Mouse (Mus musculus): ENCODE measurements around the gene Dlgap4.
"Not testable (repeated sequence)": the region's sequence is repeated elsewhere in the genome, so short reads cannot be mapped to it uniquely, and the experiment has no call there.

The Dlgap4 gene

DNA sequence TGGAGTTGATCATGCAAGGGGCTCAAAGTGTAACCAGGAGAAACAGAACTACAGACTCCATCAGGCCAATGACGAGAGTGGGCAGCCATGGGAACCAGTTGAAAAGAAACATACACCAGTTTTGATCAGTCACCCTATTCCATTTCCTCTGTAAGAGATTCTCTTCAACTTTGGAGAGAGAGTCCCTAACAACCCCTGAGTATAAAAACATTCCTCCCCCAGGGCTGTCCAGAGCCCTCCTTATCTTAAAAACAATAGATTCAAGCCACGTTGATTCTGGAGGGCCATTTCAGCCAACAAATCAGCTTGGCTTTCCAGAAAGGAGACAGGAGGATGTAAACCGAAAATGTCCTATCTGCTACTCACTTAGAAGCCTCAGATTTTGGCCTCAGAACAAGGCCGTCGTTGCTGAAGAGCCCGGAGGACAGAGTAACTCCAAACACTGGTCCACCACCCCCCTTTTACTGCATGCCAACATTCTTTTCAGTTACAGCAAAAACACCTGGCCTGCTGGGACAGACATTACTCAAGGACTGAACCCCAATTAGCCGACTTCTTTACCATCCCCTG, 170.6 kb downstream of the Dlgap4 start:
- ATAC-seq (ENCODE audit: insufficient number of reproducible peaks, low FRiP score, low TSS enrichment) = no peak

DNA sequence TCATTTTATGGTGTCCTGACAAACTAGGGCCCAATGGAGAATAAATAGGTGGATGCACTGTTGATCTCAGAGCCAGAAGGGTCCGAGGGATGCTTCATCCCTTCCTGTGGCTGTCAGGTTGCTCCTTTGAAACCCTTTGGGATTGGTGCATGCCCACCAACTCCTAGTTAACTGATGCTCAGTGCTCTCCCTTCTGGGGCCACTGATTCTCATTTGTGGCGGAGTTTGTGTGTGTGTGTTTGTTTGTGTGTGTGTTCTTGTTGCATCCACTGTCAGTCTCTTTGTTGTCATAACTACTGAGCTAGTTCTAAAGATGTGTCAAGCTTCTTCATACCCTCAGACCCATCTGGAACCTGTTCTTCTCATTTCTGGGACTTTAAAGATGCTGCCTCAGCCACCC, 171.4 kb downstream of the Dlgap4 start:
- no peak for ATAC-seq (ENCODE audit: insufficient number of reproducible peaks, low FRiP score, low TSS enrichment)

DNA sequence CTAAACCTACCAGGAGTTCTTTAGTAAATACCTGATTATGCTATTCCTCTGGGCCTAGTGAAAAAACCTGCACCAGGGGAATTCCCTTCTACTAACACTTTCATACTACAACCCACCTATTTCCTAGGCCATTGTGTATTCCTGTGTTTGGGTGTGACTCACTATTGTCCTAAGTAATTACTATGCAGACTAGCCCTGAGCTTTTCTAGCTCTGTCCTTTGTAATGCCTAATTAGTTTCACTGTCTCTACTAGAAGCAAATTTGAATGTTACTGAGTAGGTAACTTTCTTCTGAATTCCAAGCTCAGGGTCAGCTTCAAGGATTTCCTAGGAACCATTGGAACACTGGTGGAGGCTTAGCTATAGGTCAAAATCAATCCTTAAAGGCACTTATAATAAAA, 172.9 kb downstream of the Dlgap4 start:
- ATAC-seq (ENCODE audit: insufficient number of reproducible peaks, low FRiP score, low TSS enrichment) = not testable (repeated sequence)

DNA sequence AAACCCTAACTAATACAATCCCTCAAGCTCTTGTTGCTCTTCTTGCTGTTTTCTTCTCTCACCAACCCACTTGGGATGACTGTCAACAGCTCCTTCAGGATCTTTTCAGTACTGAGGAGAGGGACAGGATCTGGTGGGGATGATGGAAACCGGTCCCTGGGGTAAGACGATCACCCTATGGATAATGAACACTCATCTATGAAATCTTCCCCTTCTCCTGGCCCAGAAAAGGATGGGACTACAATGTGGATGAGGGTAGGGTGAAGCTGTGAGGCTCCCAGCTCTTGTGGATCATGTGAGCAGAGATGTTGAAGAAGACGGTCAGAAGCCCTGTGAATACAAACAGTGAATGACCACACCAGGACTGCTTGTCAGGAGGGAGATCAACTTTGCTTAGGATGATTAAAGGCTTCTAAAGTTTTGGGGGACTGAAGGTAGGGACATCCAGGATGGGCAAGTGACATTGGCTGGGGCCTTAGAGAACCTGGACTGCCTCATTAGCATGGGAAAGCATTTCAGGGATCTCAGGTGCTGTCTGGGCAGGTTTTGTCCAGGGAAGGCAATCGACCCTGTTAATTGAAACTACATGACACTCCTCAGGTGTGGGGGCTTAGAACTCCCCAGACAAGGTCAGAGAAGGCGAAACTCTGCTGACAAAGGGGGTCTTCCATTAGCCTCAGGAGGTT, 173.7 kb downstream of the Dlgap4 start:
- ATAC-seq (ENCODE audit: insufficient number of reproducible peaks, low FRiP score, low TSS enrichment) = no peak

DNA sequence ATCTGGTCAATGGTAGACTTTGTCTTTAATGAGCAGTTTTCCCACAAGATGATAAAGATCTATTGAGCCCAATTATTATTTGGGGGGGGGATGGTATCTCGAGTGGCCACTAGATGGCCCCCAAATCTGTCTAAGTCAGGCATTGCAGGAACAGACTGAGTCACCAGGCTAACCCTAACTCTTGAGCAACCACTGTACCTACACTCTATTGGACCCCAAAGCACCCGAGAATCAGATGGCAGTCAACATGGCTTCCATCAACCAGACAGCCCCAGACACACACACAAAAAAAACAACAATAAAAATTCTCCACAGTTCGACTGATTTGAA, 174.2 kb downstream of the Dlgap4 start:
- ATAC-seq (ENCODE audit: insufficient number of reproducible peaks, low FRiP score, low TSS enrichment) = no peak

DNA sequence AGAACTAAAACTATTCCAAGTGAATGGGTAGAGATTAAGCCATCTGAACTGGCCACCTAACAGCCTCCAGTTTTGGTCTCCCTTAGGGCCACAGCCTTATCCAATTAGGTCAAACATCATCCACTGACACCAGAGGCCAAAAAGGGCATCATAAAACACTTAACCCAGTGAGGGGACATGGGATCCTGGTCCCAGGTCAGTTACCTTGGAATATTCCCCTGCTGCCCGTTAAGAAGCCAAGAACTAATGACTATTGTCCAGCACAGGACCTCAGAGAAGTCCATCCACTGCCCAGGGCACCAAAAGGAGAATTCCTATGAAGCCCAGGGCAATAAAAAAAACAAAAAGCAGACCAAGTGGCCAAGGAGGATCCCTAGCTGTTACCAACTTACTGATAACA, 175.3 kb downstream of the Dlgap4 start:
- no peak for ATAC-seq (ENCODE audit: insufficient number of reproducible peaks, low FRiP score, low TSS enrichment)

DNA sequence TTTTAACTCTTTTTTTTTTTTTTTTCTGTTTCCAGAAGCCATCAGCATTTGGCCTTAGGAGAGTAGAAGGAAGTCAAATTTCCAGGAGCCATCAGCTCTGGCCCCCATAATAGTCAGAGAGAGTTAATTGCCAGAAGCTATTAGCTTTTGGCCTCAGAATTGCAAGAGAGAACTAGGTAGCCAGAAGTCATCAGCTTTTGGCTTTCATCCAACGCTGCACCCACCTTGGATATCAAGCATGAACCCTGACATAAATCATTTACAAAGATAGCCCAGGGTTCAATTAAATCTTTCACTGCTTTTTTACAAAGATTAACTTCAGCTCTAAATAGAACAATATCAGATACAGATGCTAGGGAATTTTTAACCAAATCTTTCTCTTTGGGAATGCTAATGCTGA, 185.0 kb downstream of the Dlgap4 start:
- no peak for ATAC-seq (ENCODE audit: insufficient number of reproducible peaks, low FRiP score, low TSS enrichment)

DNA sequence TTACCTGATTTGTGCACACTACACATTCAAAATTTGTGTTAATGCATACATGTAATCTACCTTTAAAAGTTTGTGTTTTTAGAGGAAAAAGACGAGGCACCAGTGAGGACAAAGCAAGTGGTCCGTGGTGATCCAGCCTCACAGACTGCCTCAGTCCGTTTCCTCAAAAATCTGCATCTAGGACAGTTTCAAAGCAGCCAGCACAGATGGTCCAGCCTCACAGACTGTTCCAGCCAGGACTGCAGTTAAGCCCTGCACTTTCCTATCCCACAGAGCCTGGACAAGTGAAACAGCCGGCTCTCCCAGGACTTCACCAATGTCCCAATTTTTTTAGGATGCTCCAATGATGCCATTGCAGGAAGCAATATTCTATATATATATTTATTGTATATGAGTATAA, 187.5 kb downstream of the Dlgap4 start:
- ATAC-seq (ENCODE audit: insufficient number of reproducible peaks, low FRiP score, low TSS enrichment) = no peak

DNA sequence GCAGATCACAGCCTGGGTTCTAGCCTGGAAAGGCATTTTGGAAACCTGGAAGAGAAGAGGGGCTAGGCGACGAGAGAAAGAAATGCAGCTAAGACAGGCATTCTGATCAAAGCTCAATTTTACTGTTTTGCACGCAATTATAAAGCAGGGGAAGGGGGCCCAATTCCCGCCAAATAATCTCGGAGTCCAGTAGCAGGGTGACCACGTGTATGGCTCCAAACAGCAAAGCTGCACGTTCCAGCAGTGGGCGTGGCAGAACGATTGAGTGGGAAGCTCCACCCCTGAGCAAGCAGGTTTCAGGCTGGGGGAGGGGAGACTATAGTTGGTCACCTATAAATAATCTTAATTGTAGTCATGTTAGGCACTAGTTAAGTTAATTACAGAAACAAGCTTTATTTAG, 188.6 kb downstream of the Dlgap4 start:
- ATAC-seq (ENCODE audit: insufficient number of reproducible peaks, low FRiP score, low TSS enrichment) = not testable (repeated sequence)

DNA sequence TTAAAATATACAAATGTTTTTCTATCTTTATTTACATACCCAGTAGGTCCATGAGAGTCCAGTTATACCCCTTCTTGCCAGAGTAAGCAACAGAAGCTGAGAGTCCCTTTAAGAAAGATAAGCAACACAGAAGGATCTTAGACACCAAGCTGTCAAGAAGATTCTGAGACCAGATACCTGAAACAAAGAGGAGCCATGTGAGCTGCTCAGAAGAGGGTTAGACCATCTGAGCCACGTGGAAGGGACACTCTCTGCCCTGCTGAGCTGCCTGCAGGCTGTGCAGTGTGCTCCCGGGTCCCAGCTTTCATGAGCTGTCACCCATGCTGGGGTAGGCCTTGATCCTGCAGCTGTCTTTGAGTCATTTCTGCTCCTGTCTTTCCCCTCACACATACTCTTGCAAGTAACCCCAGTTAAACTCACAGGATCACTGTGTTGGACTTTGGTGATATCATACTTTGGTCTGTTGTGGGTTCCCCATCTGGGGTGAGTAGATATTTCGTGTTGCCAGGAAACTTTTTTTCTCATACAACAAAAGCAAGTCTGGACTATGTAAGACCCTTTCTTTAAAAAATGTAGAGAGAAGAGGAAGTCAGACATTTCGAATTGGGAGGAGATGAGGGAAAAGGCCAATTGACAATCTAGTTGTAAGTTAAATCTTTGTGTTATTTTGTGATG, 190.3 kb downstream of the Dlgap4 start:
- ATAC-seq (ENCODE audit: insufficient number of reproducible peaks, low FRiP score, low TSS enrichment) = no peak

DNA sequence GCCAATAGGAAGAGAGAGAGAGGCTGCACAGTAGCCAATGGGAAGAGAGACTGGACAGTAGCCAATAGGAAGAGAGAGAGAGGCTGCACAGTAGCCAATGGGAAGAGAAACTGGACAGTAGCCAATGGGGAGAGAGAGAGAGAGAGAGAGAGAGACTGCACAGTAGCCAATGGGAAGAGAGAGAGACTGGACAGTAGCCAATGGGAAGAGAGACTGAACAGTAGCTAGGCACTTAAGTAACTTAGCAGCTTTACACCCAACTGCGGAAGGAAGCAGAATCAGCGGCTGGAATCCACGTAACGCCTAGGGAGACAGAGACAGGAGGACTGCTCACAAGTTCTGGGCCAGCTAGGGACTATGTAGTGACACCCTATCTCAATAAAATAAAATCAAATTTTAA, 191.1 kb downstream of the Dlgap4 start:
- no peak for ATAC-seq (ENCODE audit: insufficient number of reproducible peaks, low FRiP score, low TSS enrichment)

DNA sequence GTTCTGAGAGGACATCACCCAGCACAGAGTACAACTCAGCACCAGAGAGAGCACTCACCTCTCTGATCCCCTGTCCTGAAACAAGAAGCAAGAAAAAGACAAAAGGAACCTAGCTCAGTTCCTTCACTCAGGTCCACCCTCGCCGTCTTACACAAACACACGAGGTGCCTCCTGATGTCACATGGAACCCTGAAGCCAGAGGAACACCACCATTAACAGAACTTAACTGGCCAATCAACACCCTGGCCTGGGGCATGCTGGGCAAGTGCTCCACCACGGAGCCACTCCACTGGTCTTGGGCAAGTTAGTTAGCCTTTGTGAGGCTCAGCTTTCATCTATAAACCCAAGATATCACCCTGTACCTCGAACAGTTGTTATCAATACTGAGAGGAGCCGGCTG, 193.4 kb downstream of the Dlgap4 start:
- ATAC-seq (ENCODE audit: insufficient number of reproducible peaks, low FRiP score, low TSS enrichment) = no peak

DNA sequence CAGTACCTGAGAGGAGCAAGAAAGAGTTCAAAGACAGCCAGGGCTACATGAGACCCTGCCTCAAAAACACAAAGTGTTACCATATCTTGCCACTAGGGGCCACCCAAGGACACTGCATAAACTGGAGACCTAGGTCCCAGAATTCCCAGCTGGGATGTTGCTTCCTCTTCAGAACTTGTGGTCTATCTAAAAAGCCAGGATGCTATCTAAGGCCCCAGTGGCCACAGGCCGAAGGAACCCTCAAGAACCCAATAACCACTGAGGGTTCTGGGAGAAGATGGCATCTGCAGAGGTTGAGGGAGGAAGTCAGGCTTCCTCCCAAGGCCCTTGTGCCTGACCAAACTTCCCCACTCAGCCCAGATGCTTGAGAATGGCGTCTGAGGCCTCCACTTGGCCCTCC, 196.1 kb downstream of the Dlgap4 start:
- no peak for ATAC-seq (ENCODE audit: insufficient number of reproducible peaks, low FRiP score, low TSS enrichment)

DNA sequence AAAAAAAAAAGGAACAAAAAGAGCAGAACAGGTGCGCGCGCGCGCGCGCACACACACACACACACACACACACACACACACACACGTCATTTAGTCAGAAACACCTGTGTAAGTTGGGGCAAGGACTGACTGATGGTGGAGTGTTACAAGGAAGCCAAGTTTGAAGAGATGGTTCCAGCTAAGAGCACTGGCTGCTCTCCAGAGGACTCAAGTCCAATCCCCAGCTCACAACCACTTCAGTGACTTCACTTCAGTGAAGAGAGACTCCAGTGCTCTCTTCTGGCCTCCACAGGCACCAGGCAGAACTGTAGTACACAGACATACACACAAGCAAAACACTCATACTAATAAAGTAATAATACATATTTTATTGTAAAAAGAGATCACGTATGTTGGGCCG, 197.2 kb downstream of the Dlgap4 start:
- ATAC-seq (ENCODE audit: insufficient number of reproducible peaks, low FRiP score, low TSS enrichment) = no peak

DNA sequence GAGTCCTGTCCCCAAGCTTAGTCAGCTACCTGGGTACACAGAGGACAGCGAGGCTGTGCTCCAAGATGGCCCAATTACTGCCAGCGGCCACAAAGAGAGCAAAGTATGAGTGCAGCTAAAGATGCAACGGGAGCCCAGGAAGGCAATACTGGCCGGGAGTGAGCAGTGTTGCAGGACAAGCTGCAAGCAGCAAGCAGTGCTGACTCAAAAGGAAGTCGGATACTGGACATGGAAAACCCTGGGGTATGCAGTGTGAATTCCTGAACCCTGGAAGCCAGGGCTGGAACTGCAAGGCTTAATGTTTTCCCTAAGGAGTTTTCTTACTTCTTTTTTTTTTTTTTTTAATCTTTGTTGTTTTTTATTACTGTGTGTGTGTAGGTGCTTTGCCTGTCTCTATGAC, 198.1 kb downstream of the Dlgap4 start:
- no peak for ATAC-seq (ENCODE audit: insufficient number of reproducible peaks, low FRiP score, low TSS enrichment)
